Mouse (Mus musculus): ENCODE data around the gene 1700061G19Rik.

The 1700061G19Rik gene

DNA sequence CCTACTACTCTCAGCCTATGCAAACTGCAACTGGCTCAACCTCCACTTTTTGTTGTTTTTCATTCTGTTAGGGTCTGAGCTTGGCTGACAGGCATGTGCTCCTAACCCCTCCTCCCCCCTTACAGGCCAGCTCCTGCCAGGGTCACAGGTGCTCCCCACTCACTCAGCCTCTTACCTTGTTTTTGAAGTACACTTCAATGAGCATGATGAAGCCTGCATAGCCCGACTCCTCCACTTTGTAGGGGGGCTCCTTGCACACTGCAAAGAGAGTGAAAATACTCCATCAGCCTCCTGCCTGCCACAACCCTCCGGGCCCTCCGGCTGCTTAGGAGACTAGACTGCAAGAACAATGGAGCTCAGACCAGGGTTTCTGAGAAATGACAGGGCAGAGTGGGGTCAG, 44.4 kb downstream of the 1700061G19Rik start:
- in situ Hi-C loops (cut with MseI, MboI) = no loop called here

DNA sequence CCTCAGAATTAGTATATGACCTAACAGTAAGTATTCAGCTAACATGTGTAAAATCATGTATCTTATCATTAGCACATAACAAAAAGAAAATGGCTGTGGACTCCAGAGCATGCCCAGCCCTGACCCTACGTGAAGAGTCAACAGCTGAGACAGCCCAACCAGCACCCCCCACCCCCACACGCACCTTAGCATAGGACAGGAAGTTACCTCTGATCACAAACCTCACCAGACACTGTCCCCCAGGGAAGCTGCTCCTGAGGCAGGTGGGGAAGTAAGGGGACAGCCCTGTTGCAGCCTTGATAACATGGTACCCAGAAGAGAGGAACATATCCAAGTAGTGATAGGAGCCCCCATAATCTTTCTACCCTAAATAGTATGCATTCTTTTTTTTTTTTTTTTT, 50.7 kb downstream of the 1700061G19Rik start:
- in situ Hi-C loops (cut with MseI, MboI) = no loop called here

- in situ Hi-C loops (cut with MseI, MboI) = no loop called here
Observed at GRCm38 (mm10) chr17:56929101-56929500, 53.8 kb downstream of the 1700061G19Rik start.

DNA sequence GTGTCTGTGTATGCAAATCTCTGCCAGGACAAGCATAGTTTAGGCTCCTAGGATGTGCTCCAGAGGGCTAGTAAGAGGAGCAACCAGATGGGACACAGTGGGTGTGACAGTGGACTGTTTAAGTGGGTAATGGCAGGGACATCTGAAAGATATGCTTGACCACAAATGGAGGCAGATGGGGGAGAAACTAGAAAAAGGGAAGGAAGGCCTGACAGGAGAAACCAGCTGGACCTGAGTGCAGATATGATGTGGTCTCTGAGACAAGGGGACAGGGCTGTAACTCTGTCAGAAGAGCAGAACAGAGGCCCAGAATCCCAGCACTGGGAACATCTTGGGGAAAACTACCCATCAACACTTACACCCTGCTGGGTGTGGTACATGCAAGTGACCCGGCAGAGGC, 54.3 kb downstream of the 1700061G19Rik start:
- in situ Hi-C loops (cut with MseI, MboI) = no loop called here

DNA sequence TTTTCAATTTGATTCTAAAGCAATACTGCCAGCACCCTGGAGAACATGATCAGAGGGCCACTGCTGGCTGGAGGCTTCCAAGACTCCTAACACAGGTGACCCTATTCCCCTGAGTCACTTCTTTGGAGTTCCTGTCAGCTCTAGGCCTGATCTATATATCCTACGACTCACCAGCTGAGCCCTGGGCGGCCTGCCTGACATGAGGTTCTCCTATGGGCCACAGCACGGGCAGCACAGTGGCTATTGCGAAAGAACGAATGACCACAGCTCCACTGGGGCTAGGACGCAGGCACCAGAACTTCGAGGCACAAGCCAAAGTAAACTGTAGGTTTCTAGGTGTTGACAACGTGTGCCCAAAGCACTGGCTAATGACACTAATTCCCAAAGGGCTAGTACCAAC, 54.7 kb downstream of the 1700061G19Rik start:
- in situ Hi-C loops (cut with MseI, MboI) = no loop called here

DNA sequence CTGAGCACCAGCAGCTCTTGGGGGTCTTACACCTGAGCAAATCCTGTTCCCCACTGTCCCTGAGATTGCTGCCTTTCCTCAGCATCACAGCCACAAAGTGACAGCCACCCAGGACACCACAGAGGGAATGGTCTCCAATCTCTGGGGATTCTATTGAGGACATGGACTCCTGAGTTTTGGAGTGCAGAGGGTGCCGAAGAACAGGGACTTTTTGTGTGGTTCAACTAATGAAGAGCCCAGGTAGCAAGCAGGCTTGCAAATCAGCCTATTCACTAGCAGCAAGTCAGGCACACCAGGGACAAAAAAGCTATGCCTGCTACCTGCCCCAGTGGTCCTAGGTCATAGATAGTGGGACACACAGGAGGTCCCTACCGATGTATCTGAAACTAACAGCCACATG, 58.1 kb downstream of the 1700061G19Rik start:
- in situ Hi-C loops (cut with MseI, MboI) = no loop called here

- in situ Hi-C loops (cut with MseI, MboI) = no loop called here
Observed at GRCm38 (mm10) chr17:56934545-56935330, 59.5 kb downstream of the 1700061G19Rik start.

DNA sequence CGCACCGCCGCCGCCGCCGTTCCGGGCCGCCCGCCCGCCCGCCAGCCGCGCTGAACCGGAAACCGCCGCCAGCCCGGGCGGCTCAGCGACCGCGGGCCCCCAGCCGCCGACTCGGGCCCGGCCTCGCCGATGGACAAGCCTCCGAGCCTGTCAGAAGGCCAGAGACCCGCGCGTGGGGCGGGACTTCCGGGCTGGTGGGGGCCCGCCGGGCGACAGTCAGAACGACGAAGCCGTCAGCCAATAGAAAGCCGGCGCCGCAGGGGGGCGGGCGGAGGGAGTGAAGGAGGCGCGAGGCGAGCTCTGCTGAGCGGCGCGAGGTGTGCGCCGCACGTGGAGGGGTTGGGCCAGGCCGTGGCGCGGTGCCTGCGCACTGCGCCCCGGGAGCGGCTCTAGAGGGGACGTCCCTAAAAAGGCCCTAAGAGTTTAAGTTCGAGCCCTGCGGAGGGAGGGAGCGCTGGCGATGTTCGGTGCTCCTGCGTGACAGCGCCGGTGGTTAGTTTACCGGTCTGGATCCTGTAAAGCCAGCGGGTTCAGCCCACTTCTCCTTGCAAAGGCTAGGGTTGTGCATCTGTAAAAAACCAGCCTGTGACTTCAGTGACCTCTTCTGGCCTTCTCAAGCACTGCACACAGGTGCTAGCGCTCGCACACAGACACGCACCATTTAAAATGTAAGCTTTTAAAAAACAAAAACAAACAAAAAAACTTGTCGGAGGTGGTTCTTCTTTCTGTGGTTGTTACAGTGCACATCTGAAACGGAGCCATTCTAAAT, 60.3 kb downstream of the 1700061G19Rik start, which contains the start of gene Mllt1:
TSS of gene Mllt1 (minus strand) at position 53 of the 769 bp plus-strand sequence.
- in situ Hi-C loops (cut with MseI, MboI) = no loop called here

DNA sequence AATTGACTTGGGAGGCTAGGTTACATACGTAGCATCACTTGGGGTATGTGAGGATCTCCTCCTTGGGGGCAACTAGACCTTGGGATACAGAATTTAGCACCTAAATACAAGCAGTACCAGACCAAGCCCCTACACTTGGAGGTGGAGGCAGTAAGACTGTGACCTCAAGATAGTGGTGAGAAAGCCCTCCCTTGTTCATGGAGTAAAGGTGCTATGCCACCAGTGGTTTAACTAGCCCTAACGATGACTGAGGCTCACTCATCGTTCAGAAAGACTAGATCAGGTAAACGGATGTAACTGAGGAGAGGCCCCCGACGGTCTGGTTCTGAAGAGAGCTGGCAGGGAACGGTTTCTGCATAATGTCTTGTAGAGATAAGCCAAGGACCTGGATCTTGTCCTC, 61.5 kb downstream of the 1700061G19Rik start:
- in situ Hi-C loops (cut with MseI, MboI) = no loop called here
